Mouse (Mus musculus) forelimb bud, embryonic 11.5 days (tissue): ENCODE data around the gene Padi6.
A peak's percentile ranks its signal among the peaks of the same experiment; 100 is the strongest.

ENCODE experiments used
- DNase-seq: peaks from one replicate; pipeline ENCODE4 v3.0.0-alpha.2; 2012; ENCODE audit warnings: low read depth, low spot score

The Padi6 gene

GRCm38 (mm10) chr4:140684881-140685303 lies 57.6 kb downstream of the Padi6 start:
- DNase-seq = no peak

- DNase-seq = peak; percentile 76
These were observed 58.1 kb downstream of the Padi6 start for GRCm38 (mm10) chr4:140684141-140684871.

DNA sequence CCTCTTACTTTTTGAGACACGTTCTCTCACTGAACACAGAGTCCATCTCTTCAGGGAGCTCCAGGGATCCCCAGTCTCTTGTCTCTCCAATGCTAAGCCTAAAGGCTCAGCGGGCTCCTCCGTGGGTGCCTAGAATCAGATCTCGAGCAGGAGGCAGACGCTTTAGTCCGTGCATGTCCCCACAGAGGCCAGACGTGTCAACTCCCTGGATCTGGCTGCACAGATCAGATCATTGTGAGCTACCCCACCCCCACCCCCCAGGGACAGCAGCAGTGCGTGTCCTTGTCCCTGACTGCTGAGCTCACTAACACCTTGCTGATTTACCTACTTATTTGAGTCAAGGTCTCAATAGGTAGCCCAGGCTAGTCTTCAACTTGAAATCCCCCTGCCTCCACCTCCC lies 58.8 kb downstream of the Padi6 start:
- DNase-seq = no peak

- DNase-seq = no peak
These were observed 61.6 kb downstream of the Padi6 start for GRCm38 (mm10) chr4:140680731-140681397.

- peak; percentile 83 for DNase-seq
These were observed 62.6 kb downstream of the Padi6 start for GRCm38 (mm10) chr4:140679723-140680380.

GRCm38 (mm10) chr4:140679038-140679437 lies 63.4 kb downstream of the Padi6 start:
- DNase-seq = no peak
